Mouse (Mus musculus) erythroblast, embryonic 14.5 days (primary cell): ENCODE data around the gene Gm10338. TPM values are rescaled to one million over a fixed set of nuclear protein-coding genes. Genes with fewer than 3 reads are reported as not detected.
"Not testable (repeated sequence)": the region's sequence is repeated elsewhere in the genome, so short reads cannot be mapped to it uniquely, and the experiment has no call there.

ENCODE experiments used
- H3K27me3 ChIP-seq: 2 replicates; pipeline ENCODE4 v1.6.1; 2012; ENCODE audit warnings: inconsistent platforms; ENCODE audit not compliant: control insufficient read depth
- H3K36me3 ChIP-seq: 2 replicates; pipeline ENCODE4 v1.6.1; 2012; ENCODE audit warnings: mild to moderate bottlenecking, inconsistent platforms; ENCODE audit not compliant: control insufficient read depth
- H3K4me1 ChIP-seq: 2 replicates; pipeline ENCODE4 v1.6.1; 2012; ENCODE audit warnings: inconsistent platforms; ENCODE audit not compliant: control insufficient read depth
- H3K4me3 ChIP-seq: replicated peaks from 2 replicates; pipeline ENCODE3; 2012; ENCODE audit warnings: moderate library complexity, mild to moderate bottlenecking, inconsistent platforms
- H3K9me3 ChIP-seq: 2 replicates; pipeline ENCODE4 v1.6.1; 2012; ENCODE audit warnings: low read length, inconsistent platforms, mixed read lengths; ENCODE audit not compliant: control insufficient read depth
- polyA plus RNA-seq: library from polyadenylated mRNA; stranded (reverse); fragments of >175 nt; gene quantifications from 2 replicates; pipeline ENCODE4 v1.2.3, GENCODE M21; 2012

Gm10338 gene
- not detected in 2 replicates for polyA plus RNA-seq

DNA sequence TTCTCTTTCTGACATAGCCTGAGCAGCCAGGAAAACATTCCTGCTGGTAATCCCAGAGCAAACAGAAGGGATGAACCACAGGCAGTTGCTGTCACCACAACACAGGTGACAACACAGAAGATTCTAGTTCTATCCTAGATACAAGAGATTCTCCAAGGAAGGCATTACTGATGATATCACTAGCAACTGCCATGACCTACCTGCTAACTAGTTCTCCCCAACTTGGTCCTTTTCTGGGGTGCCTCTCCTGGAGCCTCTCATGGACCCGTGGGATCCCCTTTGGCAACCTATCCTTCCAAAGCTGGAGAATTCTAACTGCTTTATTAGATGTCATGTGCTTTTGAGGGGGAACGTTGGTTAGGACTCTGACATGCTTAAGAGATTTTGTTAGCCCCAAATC lies at the start of gene Gm10338:
Gene Gm10338, minus strand, starts transcription at position 101 of the 400 bp plus-strand sequence.
- H3K27me3 ChIP-seq, H3K9me3 ChIP-seq, H3K36me3 ChIP-seq, H3K4me1 ChIP-seq, H3K4me3 ChIP-seq: not testable (repeated sequence)

- H3K4me1 ChIP-seq, H3K36me3 ChIP-seq, H3K4me3 ChIP-seq, H3K27me3 ChIP-seq, H3K9me3 ChIP-seq: not testable (repeated sequence)
Observed at GRCm38 (mm10) chr14:7643872-7644271, 48.5 kb upstream of the Gm10338 start, which contains the start of gene Gm10128. TSS of gene Gm10128 (minus strand) at chr14:7643972.

- H3K9me3 ChIP-seq, H3K36me3 ChIP-seq, H3K27me3 ChIP-seq, H3K4me3 ChIP-seq, H3K4me1 ChIP-seq: not testable (repeated sequence)
Observed at GRCm38 (mm10) chr14:7568382-7568781, 27.0 kb downstream of the Gm10338 start, which contains the start of gene Gm3558. TSS of gene Gm3558 (minus strand) at chr14:7568566.

DNA sequence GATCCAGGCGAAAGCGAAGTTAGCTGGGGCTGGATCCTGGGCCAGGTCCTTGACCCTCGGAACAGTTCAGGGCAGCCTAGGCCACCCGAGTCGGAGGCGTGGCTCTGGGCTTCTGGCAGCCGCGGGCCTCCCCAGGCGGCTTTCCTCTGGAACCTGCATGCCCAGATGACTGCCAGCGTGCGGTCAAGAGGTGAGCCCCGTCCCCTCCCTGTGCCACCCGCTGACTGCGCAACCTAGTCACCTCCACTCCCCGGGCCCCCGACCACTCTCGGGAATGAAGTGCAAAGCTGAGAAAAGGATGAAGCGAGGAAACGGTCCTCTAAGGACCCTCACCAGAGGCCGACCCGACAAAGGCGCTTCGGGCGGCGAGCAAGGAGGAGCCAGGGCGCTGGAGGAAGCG lies 27.5 kb downstream of the Gm10338 start:
- H3K27me3 ChIP-seq, H3K9me3 ChIP-seq, H3K4me3 ChIP-seq, H3K36me3 ChIP-seq, H3K4me1 ChIP-seq: not testable (repeated sequence)

GRCm38 (mm10) chr14:7567266-7567665 lies 28.1 kb downstream of the Gm10338 start:
- H3K27me3 ChIP-seq, H3K4me3 ChIP-seq, H3K36me3 ChIP-seq, H3K9me3 ChIP-seq, H3K4me1 ChIP-seq: not testable (repeated sequence)

Other genes starting within 250 kb of the Gm10338 start
- gene Gm8374, start 230.5 kb downstream of the Gm10338 start, polyA plus RNA-seq: not detected in 2 replicates
- not detected in 2 replicates for gene Gm3755, start 144.7 kb downstream of the Gm10338 start, polyA plus RNA-seq
- not detected in 2 replicates for gene Gm3752, start 111.8 kb downstream of the Gm10338 start, polyA plus RNA-seq
- gene Gm3558, start 27.0 kb downstream of the Gm10338 start, polyA plus RNA-seq: not detected in 2 replicates
- not detected in 2 replicates for gene Gm10128, start 48.4 kb upstream of the Gm10338 start, polyA plus RNA-seq
- gene Gm26661, start 196.0 kb upstream of the Gm10338 start, polyA plus RNA-seq: not detected in 2 replicates
- gene Flnb, start 222.4 kb upstream of the Gm10338 start, polyA plus RNA-seq: 0.02 and 0.06 TPM in 2 replicates